Mouse (Mus musculus) forebrain, embryonic 14.5 days (tissue): ENCODE measurements at regions not wholly inside any gene's neighbourhood (a gene's known extent, or its start where the extent isn't known, plus 50 kb on each side); places are given as distances from the start of the nearest gene placed in this dataset.

Experiments
- ATAC-seq: fragments of 200-750 bp; cut with Nextera tagmentation; 2 replicates; pipeline ENCODE4 v1.8.0; 2017; ENCODE audit warnings: mild to moderate bottlenecking, moderate library complexity
- DNase-seq: peaks from one replicate; pipeline ENCODE4 v3.0.0-alpha.2; 2015; ENCODE audit warnings: low spot score
- H3K27ac ChIP-seq: fragments of 300-500 bp; sonication (generic); 2 replicates; pipeline ENCODE4 v1.5.1; 2014; ENCODE audit warnings: low read depth, mild to moderate bottlenecking, control low read depth, low read length, moderate library complexity
- H3K27me3 ChIP-seq: fragments of 300-500 bp; sonication (generic); replicated peaks from 2 replicates; pipeline ENCODE4 v1.6.1; 2014; ENCODE audit warnings: low read length, control low read depth, mixed read lengths; ENCODE audit not compliant: control insufficient read depth, insufficient read depth
- H3K36me3 ChIP-seq: fragments of 300-500 bp; sonication (generic); 2 replicates; pipeline ENCODE4 v1.6.1; 2014; ENCODE audit warnings: low read length, control low read depth; ENCODE audit not compliant: control insufficient read depth, insufficient read depth
- H3K4me1 ChIP-seq: fragments of 300-500 bp; sonication (generic); 2 replicates; pipeline ENCODE4 v1.6.1; 2014; ENCODE audit warnings: antibody characterized with exemption, low read length, control low read depth; ENCODE audit not compliant: control insufficient read depth, insufficient read depth
- H3K4me2 ChIP-seq: fragments of 300-500 bp; sonication (generic); 2 replicates; pipeline ENCODE4 v1.6.1; 2014; ENCODE audit warnings: mild to moderate bottlenecking, control low read depth, low read length
- H3K4me3 ChIP-seq: fragments of 300-500 bp; sonication (generic); 2 replicates; pipeline ENCODE4 v1.5.1; 2014; ENCODE audit warnings: low read depth, low read length, control low read depth
- H3K9ac ChIP-seq: fragments of 300-500 bp; sonication (generic); 2 replicates; pipeline ENCODE4 v1.6.1; 2014; ENCODE audit warnings: mild to moderate bottlenecking, low read length, control low read depth, moderate library complexity
- H3K9me3 ChIP-seq: fragments of 300-500 bp; sonication (generic); replicated peaks from 2 replicates; pipeline ENCODE4 v1.6.1; 2016; ENCODE audit warnings: low read length, control low read depth, mixed read lengths; ENCODE audit not compliant: control insufficient read depth
- WGBS: fragments of 180-500 bp; shearing (Covaris S2); extraction: QIAGEN DNeasy Blood & Tissue Kit; methylation state at CpG from one replicate; pipeline ENCODE4 v1.1.7; 2014; 5-methylcytosine and 5-hydroxymethylcytosine counted together

GRCm38 (mm10) chr19:52321626-52322025, 57.5 kb downstream of the Ins1 start:
- DNase-seq (peak; percentile 41), ATAC-seq (no peak)
- no peak overlapping the region for H3K4me2 ChIP-seq
- H3K4me3 ChIP-seq = no peak overlapping the region
- WGBS = 20% methylated on average over 2 of the region's 2 CpGs
- H3K9ac ChIP-seq = no peak overlapping the region
- H3K4me1 ChIP-seq = no peaks in the 10 kb centered on the region
- H3K27ac ChIP-seq = no peak overlapping the region
- H3K36me3 ChIP-seq = no peaks in the 10 kb centered on the region
- H3K27me3 ChIP-seq = no peaks in the 10 kb centered on the region
- H3K9me3 ChIP-seq = no peaks in the 10 kb centered on the region

DNA sequence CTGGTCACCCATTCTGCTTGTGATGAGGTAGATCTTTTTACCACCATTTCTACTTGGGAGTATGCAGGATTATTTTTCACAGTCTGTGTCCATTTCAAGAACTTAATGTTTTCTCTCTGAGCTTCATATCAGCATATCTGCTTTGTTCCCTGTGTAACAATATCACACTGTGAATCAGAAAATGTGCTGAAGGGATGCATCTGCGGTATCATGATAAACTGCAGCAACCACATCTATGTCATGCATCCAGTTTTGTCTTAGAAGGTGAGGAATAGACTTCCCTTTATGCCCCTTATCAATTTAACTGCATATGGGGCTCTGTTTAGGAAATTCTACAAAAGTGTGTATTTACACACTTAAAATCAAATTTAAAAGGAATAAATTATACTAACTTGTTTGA, 67.3 kb downstream of the Ins1 start:
- H3K27me3 ChIP-seq = no peaks in the 10 kb centered on the region
- no peaks in the 10 kb centered on the region for H3K9me3 ChIP-seq
- no peak overlapping the region for H3K27ac ChIP-seq
- DNase-seq (no peak), ATAC-seq (no peak)
- no peak overlapping the region for H3K4me2 ChIP-seq
- H3K4me1 ChIP-seq = no peaks in the 10 kb centered on the region
- WGBS = 95% methylated on average over 1 of the region's 1 CpGs
- H3K36me3 ChIP-seq = no peaks in the 10 kb centered on the region
- H3K4me3 ChIP-seq = no peak overlapping the region
- H3K9ac ChIP-seq = no peak overlapping the region

DNA sequence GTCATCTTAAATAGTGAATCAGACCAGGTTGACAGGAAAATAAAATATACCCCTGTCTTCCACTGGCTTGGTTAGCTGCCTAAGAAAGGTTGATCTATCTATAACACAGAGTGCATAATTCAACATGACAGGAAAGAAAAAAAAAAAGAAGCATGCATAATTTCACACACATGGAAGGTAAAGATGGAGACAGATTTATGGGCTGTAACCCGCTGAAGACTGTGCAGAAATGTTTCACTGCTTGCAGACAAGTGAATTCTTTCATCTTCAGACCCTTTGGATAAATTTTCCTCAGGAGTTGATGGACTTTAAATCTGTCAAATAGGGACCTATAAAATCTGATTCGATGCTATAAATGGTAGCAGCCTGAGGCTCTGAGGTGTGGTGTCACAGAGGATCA, 91.1 kb downstream of the Ins1 start:
- DNase-seq = no peak
- no peaks in the 10 kb centered on the region for H3K4me1 ChIP-seq
- no peaks in the 10 kb centered on the region for H3K9me3 ChIP-seq
- ATAC-seq = no peak
- H3K36me3 ChIP-seq = no peaks in the 10 kb centered on the region
- no peak overlapping the region for H3K27ac ChIP-seq
- WGBS = 90% methylated on average over 2 of the region's 2 CpGs
- H3K9ac ChIP-seq = no peak overlapping the region
- H3K27me3 ChIP-seq = no peaks in the 10 kb centered on the region
- no peak overlapping the region for H3K4me2 ChIP-seq
- no peak overlapping the region for H3K4me3 ChIP-seq

DNA sequence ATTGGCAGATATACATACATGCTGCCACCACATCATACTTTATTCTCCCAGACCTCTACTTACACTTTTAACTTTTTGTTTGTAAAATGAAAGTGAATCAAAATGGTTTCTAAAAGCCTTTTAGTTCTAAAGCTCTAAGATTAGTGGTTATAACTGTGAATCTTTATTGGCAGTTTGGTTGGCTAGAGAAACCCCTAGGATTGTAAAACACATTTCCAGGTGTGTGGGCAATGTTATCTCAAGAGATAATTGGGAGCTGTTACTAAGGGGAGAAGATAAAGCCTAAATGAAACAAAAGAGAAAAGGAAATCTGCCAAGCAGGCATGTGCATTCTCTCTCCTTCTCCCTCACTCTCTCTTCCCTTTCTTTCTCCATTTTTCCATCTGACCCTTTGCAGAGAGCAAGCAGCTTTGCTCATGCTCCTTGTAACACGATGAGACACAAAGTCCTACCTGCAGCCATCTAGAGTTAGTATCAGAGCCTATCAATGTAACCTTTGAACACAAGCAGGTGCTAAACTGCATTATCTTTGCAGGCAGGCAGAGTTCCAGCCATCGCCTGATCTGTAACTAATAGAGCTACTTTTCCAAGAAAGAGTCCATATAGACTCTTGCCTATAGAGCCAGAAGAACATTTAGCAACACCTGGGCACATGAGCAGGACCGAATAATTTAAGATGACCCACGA, 110.9 kb downstream of the Ins1 start:
- no peak for DNase-seq
- H3K4me1 ChIP-seq = no peaks in the 10 kb centered on the region
- no peaks in the 10 kb centered on the region for H3K9me3 ChIP-seq
- ATAC-seq = no peak
- H3K9ac ChIP-seq = no peak overlapping the region
- no peaks in the 10 kb centered on the region for H3K27me3 ChIP-seq
- H3K4me2 ChIP-seq = no peak overlapping the region
- H3K36me3 ChIP-seq = no peaks in the 10 kb centered on the region
- no peak overlapping the region for H3K4me3 ChIP-seq
- no peak overlapping the region for H3K27ac ChIP-seq
- WGBS = 84% methylated on average over 4 of the region's 4 CpGs

GRCm38 (mm10) chr19:52406653-52407052, 142.6 kb downstream of the Ins1 start:
- DNase-seq = no peak
- H3K4me2 ChIP-seq = no peak overlapping the region
- ATAC-seq = no peak
- H3K27me3 ChIP-seq = no peaks in the 10 kb centered on the region
- H3K9me3 ChIP-seq = no peaks in the 10 kb centered on the region
- WGBS = 92% methylated on average over 1 of the region's 1 CpGs
- H3K4me3 ChIP-seq = no peak overlapping the region
- no peaks in the 10 kb centered on the region for H3K36me3 ChIP-seq
- H3K9ac ChIP-seq = no peak overlapping the region
- H3K27ac ChIP-seq = no peak overlapping the region
- no peaks in the 10 kb centered on the region for H3K4me1 ChIP-seq

- H3K4me2 ChIP-seq = no peak overlapping the region
- DNase-seq (no peak), ATAC-seq (no peak)
- no peaks in the 10 kb centered on the region for H3K36me3 ChIP-seq
- no peaks in the 10 kb centered on the region for H3K27me3 ChIP-seq
- 69% methylated on average over 2 of the region's 2 CpGs for WGBS
- no peak overlapping the region for H3K27ac ChIP-seq
- no peak overlapping the region for H3K9ac ChIP-seq
- H3K4me3 ChIP-seq = no peak overlapping the region
- no peaks in the 10 kb centered on the region for H3K9me3 ChIP-seq
- no peaks in the 10 kb centered on the region for H3K4me1 ChIP-seq
Measured at GRCm38 (mm10) chr19:52428768-52429167, 164.7 kb downstream of the Ins1 start.

DNA sequence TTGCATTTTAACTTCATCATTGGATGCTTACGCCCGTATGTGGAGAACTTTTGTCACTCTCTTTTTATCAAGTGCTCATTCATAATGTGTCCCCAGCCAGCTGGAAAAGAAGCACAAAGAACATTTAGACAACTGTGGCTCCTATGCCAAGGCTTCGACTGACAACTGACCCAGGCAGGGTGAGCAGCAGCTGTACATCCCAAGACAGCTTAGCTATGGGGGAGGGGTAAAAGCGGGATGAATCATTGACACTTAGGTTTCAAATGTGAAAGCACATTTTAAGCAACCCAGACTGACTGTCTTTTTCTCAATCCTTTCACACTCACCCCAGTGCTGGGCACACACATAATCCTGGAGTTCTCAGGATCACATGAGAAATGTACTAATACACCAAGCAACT, 178.4 kb downstream of the Ins1 start:
- H3K4me1 ChIP-seq = no peaks in the 10 kb centered on the region
- H3K4me2 ChIP-seq = no peak overlapping the region
- no peak overlapping the region for H3K9ac ChIP-seq
- DNase-seq (no peak), ATAC-seq (no peak)
- 77% methylated on average over 4 of the region's 4 CpGs for WGBS
- H3K27ac ChIP-seq = no peak overlapping the region
- H3K9me3 ChIP-seq = no peaks in the 10 kb centered on the region
- no peaks in the 10 kb centered on the region for H3K36me3 ChIP-seq
- no peaks in the 10 kb centered on the region for H3K27me3 ChIP-seq
- no peak overlapping the region for H3K4me3 ChIP-seq

GRCm38 (mm10) chr19:52448931-52449330, 184.8 kb downstream of the Ins1 start:
- no peak overlapping the region for H3K4me2 ChIP-seq
- 93% methylated on average over 4 of the region's 4 CpGs for WGBS
- no peaks in the 10 kb centered on the region for H3K36me3 ChIP-seq
- H3K4me1 ChIP-seq = no peaks in the 10 kb centered on the region
- DNase-seq = no peak
- no peaks in the 10 kb centered on the region for H3K9me3 ChIP-seq
- H3K4me3 ChIP-seq = no peak overlapping the region
- no peaks in the 10 kb centered on the region for H3K27me3 ChIP-seq
- H3K27ac ChIP-seq = no peak overlapping the region
- no peak for ATAC-seq
- no peak overlapping the region for H3K9ac ChIP-seq

GRCm38 (mm10) chr19:52449392-52449791, 185.3 kb downstream of the Ins1 start:
- H3K4me3 ChIP-seq = no peak overlapping the region
- DNase-seq (peak; percentile 17), ATAC-seq (no peak)
- no peaks in the 10 kb centered on the region for H3K4me1 ChIP-seq
- no peaks in the 10 kb centered on the region for H3K9me3 ChIP-seq
- H3K36me3 ChIP-seq = no peaks in the 10 kb centered on the region
- no peak overlapping the region for H3K27ac ChIP-seq
- WGBS = 63% methylated on average over 4 of the region's 4 CpGs
- no peak overlapping the region for H3K4me2 ChIP-seq
- no peak overlapping the region for H3K9ac ChIP-seq
- H3K27me3 ChIP-seq = no peaks in the 10 kb centered on the region
